Mouse (Mus musculus) cerebellum, adult 2 months (tissue): ENCODE data around the gene Tjp1.

Experiments used
- CTCF ChIP-seq: fragments of 200-500 bp; IDR thresholded peaks from 2 replicates; pipeline ENCODE4 v1.5.1; 2011; ENCODE audit warnings: low read depth, mild to moderate bottlenecking, control low read depth, low read length, moderate library complexity, borderline replicate concordance; ENCODE audit not compliant: insufficient read depth
- POLR2A ChIP-seq: fragments of 200-500 bp; IDR thresholded peaks from 2 replicates; pipeline ENCODE4 v1.6.1; 2011; ENCODE audit warnings: low read length, control low read depth, borderline replicate concordance; ENCODE audit not compliant: insufficient read depth

DNA sequence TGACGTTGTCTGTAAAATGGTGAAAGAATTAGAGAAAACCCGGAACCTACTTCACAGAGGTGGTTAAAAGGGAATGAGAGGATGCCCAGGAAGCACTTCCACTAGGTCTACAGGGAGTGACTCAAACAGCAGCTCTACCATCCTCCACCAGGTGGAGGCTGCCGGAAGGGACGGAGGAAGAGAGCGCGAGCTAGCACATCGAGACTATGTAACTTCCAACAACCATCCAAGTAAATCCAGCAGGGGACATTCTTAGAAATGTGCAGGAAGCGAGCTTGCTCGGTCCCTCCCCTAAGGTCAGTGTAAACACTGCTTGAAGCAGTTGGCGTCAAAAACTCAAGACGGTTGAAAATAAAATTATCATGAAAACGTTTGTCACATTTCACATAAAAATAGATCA lies 5.1 kb downstream of the Tjp1 start:
- no peak for TF ChIP-seq POLR2A
- TF ChIP-seq CTCF, result no peak
